Mouse (Mus musculus) lung, embryonic 15.5 days (tissue): ENCODE measurements around the gene Atp5c1. TPM values are rescaled to one million over a fixed set of nuclear protein-coding genes. Genes with fewer than 3 reads are reported as not detected.

Experiments used
- ATAC-seq: fragments of 200-750 bp; cut with Nextera tagmentation; 2 replicates; pipeline ENCODE4 v1.8.0; 2017; ENCODE audit warnings: moderate number of reproducible peaks, borderline replicate concordance; ENCODE audit not compliant: low FRiP score, low TSS enrichment; ENCODE audit errors: extremely low read depth
- H3K27ac ChIP-seq: fragments of 300-500 bp; sonication (generic); 2 replicates; pipeline ENCODE4 v1.5.1; 2015; ENCODE audit warnings: moderate library complexity, mild to moderate bottlenecking, inconsistent platforms
- H3K27me3 ChIP-seq: fragments of 300-500 bp; sonication (generic); 2 replicates; pipeline ENCODE4 v1.6.1; 2015; ENCODE audit warnings: inconsistent platforms
- H3K36me3 ChIP-seq: fragments of 300-500 bp; sonication (generic); 2 replicates; pipeline ENCODE4 v1.6.1; 2015; ENCODE audit warnings: inconsistent platforms
- H3K4me1 ChIP-seq: fragments of 300-500 bp; sonication (generic); 2 replicates; pipeline ENCODE4 v1.6.1; 2015; ENCODE audit warnings: inconsistent platforms
- H3K4me2 ChIP-seq: fragments of 300-500 bp; sonication (generic); 2 replicates; pipeline ENCODE4 v1.6.1; 2015; ENCODE audit warnings: inconsistent platforms, mild to moderate bottlenecking, moderate library complexity
- H3K4me3 ChIP-seq: fragments of 300-500 bp; sonication (generic); 2 replicates; pipeline ENCODE4 v1.5.1; 2015; ENCODE audit warnings: mild to moderate bottlenecking, inconsistent platforms
- H3K9ac ChIP-seq: fragments of 300-500 bp; sonication (generic); 2 replicates; pipeline ENCODE4 v1.6.1; 2015; ENCODE audit warnings: inconsistent platforms
- H3K9me3 ChIP-seq: fragments of 300-500 bp; sonication (generic); 2 replicates; pipeline ENCODE4 v1.6.1; 2016; ENCODE audit warnings: inconsistent platforms
- WGBS: fragments of 180-500 bp; shearing (Covaris S2); methylation state at CpG from one replicate; pipeline ENCODE4 v1.1.7; 2015; 5-methylcytosine and 5-hydroxymethylcytosine counted together
- polyA plus RNA-seq: library from polyadenylated mRNA; unstranded; fragments of >200 nt; fragmentation: Nextera tagmentation; extraction: Ambion mirVana; gene quantifications from 2 replicates; pipeline ENCODE4 v1.2.1, GENCODE M21; 2015

Gene Atp5c1
- 553 and 555 TPM in 2 replicates for polyA plus RNA-seq

DNA sequence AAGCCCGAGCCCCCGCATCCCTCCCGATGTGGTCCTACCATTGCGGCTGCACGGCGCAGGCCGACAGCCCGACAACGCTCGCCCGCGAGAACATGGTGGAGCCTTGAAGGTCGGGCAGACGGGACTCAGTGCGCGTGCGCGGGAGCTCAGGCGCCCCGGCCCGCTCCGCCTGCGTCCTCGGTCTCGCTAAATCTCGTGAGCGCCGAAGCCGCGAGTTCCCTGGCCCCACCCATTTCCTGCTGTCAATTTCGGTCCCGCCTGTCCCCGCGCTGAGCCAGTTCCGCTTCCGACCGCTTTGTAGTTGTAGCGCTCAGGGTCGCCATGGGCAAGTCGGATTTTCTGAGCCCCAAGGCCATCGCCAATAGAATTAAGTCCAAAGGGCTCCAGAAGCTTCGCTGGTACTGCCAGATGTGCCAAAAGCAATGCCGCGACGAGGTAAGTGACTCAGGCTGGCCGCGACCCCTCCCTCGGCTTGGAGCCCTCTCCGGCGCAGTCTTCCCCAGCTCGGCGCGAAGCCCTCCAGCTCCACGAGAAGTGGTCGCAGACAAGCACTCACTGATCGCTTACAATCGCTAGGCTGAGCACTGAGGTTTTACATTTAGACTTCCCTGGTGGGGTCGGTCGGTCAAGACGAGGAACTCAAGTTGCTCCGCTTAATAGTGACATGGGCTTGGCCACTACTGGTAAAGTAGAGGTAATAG is at the start of gene Atp5c1, which contains the start of gene Kin:
Gene Atp5c1 (minus strand): TSS at position 201 of the 701 bp plus-strand sequence.
Gene Kin (plus strand): TSS at position 284 of the 701 bp plus-strand sequence.
- ATAC-seq: peak; percentile 96
- H3K4me1 ChIP-seq: peaks cover 30% of the 10 kb centered on the region

DNA sequence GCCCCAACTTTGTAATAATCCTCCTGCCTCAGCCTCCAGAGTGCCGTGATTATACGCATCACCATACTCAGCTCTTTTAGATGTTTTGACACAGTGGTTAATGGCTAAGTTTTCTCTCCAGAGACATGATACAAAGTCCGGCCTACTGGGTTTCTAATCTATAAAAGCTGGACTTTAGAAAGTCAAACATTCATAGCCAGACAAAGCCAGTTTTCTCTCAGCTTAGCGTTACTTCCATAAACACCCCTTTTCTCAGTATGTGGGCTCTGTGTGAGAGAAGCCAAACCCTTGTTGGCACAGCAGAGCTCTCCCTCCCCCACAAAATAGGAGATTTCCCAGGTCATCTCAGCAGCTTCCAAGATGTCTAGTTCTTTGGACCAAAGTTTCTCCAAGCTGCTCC is 48.3 kb upstream of the Atp5c1 start:
- no peak overlapping the region for H3K9ac ChIP-seq
- H3K27me3 ChIP-seq: no peaks in the 10 kb centered on the region
- WGBS: 80% methylated on average over 4 of the region's 4 CpGs
- H3K4me3 ChIP-seq: no peak overlapping the region
- H3K4me2 ChIP-seq: no peak overlapping the region
- H3K4me1 ChIP-seq: no peaks in the 10 kb centered on the region
- no peak overlapping the region for H3K27ac ChIP-seq
- no peak for ATAC-seq
- H3K9me3 ChIP-seq: no peaks in the 10 kb centered on the region
- no peaks in the 10 kb centered on the region for H3K36me3 ChIP-seq

More for the DNA sequence above, at the start of gene Atp5c1, which contains the start of gene Kin:
- under 1% methylated on average over 61 of the region's 61 CpGs for WGBS
- Histone ChIP-seq H3K27ac (peak within 1 kb of the TSS; percentile 87), H3K36me3 (no peaks in the 10 kb centered on the region; the same call in 1 of the 2 replicates), H3K4me2 (peak within 1 kb of the TSS; percentile 73), H3K27me3 (no peaks in the 10 kb centered on the region), H3K4me3 (peak within 1 kb of the TSS; percentile 82), H3K9ac (peak within 1 kb of the TSS; percentile 98), H3K9me3 (no peaks in the 10 kb centered on the region)

DNA sequence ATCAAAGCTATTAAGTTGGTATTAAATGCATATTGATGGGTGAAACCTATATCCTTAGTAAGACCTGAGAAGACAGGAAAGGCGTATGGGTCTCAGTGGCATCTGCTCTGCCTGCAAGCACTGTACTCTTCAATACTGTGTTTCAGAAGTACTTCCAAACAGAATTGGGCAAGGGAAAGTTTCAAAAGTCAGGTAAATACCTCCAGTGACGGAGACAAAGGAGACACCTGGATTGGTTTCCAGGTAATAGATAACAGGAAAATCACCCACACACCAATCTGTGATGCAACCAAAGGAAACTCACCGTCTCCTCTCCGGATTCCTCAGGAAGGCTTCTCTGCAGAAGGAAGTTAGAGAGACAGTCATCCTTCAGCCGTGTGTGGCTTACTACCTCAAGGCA is 47.2 kb upstream of the Atp5c1 start:
- Histone ChIP-seq H3K4me2 (no peak overlapping the region), H3K36me3 (no peaks in the 10 kb centered on the region), H3K9ac (no peak overlapping the region), H3K4me3 (no peak overlapping the region), H3K27me3 (no peaks in the 10 kb centered on the region), H3K27ac (no peak overlapping the region), H3K9me3 (no peaks in the 10 kb centered on the region), H3K4me1 (no peaks in the 10 kb centered on the region)
- no peak for ATAC-seq
- 85% methylated on average over 5 of the region's 5 CpGs for WGBS

DNA sequence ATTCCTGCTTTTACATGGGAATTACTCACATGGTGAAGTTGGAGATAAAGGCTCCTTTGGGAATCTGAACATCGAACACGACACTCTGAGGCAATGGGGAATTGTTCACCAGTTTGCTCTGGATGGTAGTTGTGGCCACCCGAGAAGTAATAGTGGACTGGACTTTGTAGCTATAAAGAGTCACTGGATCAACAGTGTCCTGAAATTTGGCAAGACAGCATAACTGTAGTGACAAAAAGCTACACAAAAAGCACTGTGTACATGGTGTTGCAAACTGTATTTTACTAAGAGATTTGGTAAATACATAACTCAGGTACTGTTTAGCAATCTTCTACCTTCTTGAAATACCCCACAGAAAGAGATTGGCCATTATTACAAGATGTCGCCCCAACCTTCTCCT is 45.8 kb upstream of the Atp5c1 start:
- Histone ChIP-seq H3K9me3 (no peaks in the 10 kb centered on the region), H3K9ac (no peak overlapping the region), H3K4me1 (no peaks in the 10 kb centered on the region), H3K4me2 (no peak overlapping the region), H3K36me3 (no peaks in the 10 kb centered on the region), H3K27me3 (no peaks in the 10 kb centered on the region), H3K4me3 (no peak overlapping the region), H3K27ac (no peak overlapping the region)
- ATAC-seq: no peak
- 92% methylated on average over 4 of the region's 4 CpGs for WGBS

DNA sequence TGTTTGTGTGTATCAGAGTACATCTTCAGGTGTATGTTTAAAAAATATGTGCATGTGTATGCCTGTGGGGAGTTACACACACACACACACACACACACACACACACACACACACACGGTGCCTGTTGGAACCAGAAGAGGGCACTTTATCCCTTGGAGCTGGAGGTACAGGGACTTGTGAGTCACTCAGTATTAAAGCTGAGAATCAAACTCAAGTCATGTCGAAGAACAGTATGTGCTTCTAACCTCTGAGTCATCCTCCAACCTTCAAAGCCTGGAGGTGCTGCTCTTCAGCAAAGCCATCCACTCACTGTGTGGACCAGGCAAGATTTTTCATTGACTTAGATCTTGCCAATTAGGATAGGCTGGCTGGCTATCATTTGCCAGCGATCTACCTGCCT is 41.5 kb upstream of the Atp5c1 start:
- H3K9ac ChIP-seq: no peak overlapping the region
- H3K4me2 ChIP-seq: no peak overlapping the region
- H3K27ac ChIP-seq: no peak overlapping the region
- no peaks in the 10 kb centered on the region for H3K9me3 ChIP-seq
- ATAC-seq: no peak
- H3K36me3 ChIP-seq: no peaks in the 10 kb centered on the region
- 75% methylated on average over 3 of the region's 3 CpGs for WGBS
- H3K4me1 ChIP-seq: no peaks in the 10 kb centered on the region
- no peak overlapping the region for H3K4me3 ChIP-seq
- H3K27me3 ChIP-seq: no peaks in the 10 kb centered on the region

DNA sequence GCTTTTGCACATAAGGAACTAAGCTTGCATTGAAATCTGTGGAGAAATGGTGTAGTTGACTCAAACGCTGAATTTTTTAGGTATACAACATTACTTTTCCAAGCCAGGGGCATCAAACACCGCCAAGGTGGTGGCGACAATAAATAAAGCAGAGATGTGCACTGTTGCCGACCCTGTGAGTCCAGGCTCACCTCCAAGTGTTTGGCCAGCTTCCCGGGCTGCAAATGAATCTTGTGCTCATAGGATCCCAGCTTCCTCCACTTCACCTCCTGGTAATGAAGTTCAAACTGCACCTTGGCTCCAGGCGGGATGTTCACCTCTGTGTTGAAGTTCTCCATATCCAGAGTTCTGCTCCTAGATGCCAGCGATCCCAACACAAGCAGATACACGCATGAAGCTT is 39.0 kb upstream of the Atp5c1 start:
- H3K4me1 ChIP-seq: no peaks in the 10 kb centered on the region
- no peak overlapping the region for H3K4me2 ChIP-seq
- H3K36me3 ChIP-seq: no peaks in the 10 kb centered on the region
- H3K9ac ChIP-seq: no peak overlapping the region
- H3K27me3 ChIP-seq: no peaks in the 10 kb centered on the region
- 76% methylated on average over 8 of the region's 8 CpGs for WGBS
- H3K4me3 ChIP-seq: no peak overlapping the region
- ATAC-seq: no peak
- no peaks in the 10 kb centered on the region for H3K9me3 ChIP-seq
- H3K27ac ChIP-seq: no peak overlapping the region

DNA sequence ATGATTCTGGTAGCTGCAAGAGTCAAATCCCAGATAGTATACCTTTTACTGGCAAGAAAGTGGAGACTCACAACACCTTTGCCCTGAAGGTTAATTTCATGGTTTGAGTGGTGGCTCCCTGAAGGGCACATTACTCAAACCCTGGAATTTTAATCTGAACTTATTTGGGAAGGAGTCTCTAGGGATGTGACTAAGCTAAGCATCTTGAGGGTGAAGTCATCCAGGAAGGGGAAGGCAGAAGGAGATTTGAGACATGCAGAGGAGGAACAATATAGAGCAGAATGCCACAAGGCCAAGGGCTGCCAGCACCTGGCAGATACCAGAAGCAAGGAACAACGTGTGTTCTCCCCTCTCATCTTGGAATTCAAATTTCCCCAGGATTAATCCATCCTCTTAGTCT is 38.4 kb upstream of the Atp5c1 start:
- no peak overlapping the region for H3K27ac ChIP-seq
- no peak overlapping the region for H3K4me2 ChIP-seq
- H3K27me3 ChIP-seq: no peaks in the 10 kb centered on the region
- no peak for ATAC-seq
- no peak overlapping the region for H3K4me3 ChIP-seq
- no peaks in the 10 kb centered on the region for H3K4me1 ChIP-seq
- H3K36me3 ChIP-seq: no peaks in the 10 kb centered on the region
- H3K9ac ChIP-seq: no peak overlapping the region
- WGBS: 47% methylated on average over 1 of the region's 1 CpGs
- no peaks in the 10 kb centered on the region for H3K9me3 ChIP-seq

DNA sequence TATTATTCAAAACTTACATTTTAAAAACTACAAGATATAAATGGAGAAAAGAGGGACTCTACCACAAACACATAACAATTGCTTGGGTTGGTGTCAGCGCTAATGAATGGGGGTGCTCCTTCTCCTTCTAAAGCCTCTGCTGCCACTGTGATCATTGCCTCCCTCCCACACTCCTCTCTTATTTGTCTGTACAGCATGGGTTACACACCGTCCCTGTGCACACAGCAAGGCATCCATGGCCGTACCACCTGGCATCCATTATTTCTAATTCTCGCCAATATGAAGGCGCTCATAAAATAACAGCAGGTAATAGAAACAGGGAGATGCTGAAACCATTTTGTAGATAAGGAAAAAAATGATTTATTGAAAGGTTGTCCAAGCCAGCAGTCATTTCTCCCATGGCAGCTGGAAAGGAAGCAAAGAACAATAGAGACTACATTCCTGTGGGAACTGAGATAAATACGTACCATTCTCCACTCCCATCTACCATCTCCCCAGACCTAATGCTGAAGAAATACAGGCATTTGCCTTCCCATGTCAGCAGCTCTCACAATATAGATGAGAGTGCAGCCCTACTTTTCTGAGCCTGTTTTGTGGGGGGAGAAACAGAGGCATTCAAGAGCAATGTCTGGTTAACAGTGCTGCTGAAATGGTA is 28.4 kb upstream of the Atp5c1 start:
- H3K27me3 ChIP-seq: no peaks in the 10 kb centered on the region
- no peak for ATAC-seq
- H3K27ac ChIP-seq: no peak overlapping the region
- no peak overlapping the region for H3K4me2 ChIP-seq
- H3K9me3 ChIP-seq: no peaks in the 10 kb centered on the region
- H3K9ac ChIP-seq: no peak overlapping the region
- no peaks in the 10 kb centered on the region for H3K36me3 ChIP-seq
- H3K4me1 ChIP-seq: no peaks in the 10 kb centered on the region
- no peak overlapping the region for H3K4me3 ChIP-seq
- 68% methylated on average over 6 of the region's 6 CpGs for WGBS

DNA sequence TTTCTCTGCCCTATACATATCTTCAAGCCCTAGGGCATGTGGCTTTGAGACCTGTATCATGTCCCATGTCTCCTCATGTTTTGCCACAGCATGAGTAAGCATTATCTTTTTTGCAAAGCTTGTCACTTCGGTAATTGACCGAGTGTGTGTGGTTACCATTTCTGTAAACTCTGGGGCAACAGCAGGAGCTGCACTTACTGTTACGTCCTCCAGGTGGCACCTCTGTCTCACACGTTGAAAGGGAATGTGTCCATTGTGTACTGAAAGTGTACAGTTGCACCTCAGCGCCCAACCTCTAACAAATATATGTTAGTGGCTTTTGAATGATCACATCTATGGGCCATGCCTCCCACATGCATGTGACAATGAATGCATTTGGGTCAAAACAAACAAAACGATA is 20.9 kb upstream of the Atp5c1 start:
- ATAC-seq: no peak
- Histone ChIP-seq H3K4me1 (no peaks in the 10 kb centered on the region), H3K4me2 (no peak overlapping the region), H3K9ac (no peak overlapping the region), H3K4me3 (no peak overlapping the region), H3K27ac (no peak overlapping the region), H3K36me3 (no peaks in the 10 kb centered on the region), H3K27me3 (no peaks in the 10 kb centered on the region), H3K9me3 (no peaks in the 10 kb centered on the region)
- WGBS: 37% methylated on average over 6 of the region's 6 CpGs

DNA sequence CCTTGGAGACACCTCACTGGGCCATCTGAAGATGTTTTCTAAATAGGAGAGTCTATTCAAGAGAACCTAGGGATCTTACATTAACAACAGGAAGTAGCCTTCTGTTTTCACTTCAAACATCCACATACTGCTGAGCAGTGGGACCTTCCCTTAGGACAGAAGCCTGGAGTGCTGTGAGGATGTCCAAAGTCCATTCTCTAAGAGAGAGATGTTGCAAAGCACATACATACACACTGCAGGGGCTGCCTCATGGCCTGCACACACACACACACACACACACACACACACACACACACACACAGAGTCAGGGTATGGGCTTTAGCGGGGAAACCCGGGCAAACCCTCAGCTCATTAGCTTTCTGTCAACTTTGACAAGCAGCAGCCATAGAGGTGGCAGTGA is 20.2 kb upstream of the Atp5c1 start:
- H3K4me2 ChIP-seq: no peak overlapping the region
- H3K36me3 ChIP-seq: no peaks in the 10 kb centered on the region
- ATAC-seq: no peak
- no peak overlapping the region for H3K4me3 ChIP-seq
- H3K4me1 ChIP-seq: no peaks in the 10 kb centered on the region
- 52% methylated on average over 2 of the region's 2 CpGs for WGBS
- no peaks in the 10 kb centered on the region for H3K27me3 ChIP-seq
- H3K9me3 ChIP-seq: no peaks in the 10 kb centered on the region
- no peak overlapping the region for H3K27ac ChIP-seq
- no peak overlapping the region for H3K9ac ChIP-seq

DNA sequence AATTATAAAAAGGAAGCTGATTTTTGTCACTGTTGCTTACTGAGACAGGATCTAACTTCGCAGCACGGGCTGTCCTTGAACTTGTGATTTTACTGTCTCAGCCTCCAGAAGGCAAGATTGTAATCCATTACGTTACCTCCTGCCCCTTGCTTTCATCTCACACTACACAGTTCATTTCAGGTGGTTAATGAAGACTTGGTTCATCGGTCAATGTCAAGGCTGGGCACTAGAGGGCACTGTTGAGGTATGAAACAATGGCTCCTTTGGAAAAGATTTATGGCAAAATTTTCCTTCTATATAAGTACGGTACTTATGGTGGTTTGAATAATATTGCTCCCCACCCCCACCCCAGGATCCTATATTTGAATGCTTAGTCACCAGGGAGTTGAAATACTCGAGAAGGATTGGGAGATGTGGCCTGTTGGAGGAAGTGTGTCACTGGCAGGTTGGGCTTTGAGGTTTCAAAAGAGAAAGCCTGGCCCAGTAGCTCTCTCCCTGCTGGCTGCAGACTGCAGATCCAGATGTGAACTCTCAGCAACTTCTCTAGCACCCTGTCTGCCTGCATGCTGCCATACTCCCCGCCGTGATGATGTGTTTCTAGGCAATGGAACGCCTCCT is 18.4 kb upstream of the Atp5c1 start:
- Histone ChIP-seq H3K9ac (no peak overlapping the region), H3K27me3 (no peaks in the 10 kb centered on the region)

More for the DNA sequence above, 18.4 kb upstream of the Atp5c1 start:
- Histone ChIP-seq H3K27ac (no peak overlapping the region), H3K36me3 (no peaks in the 10 kb centered on the region), H3K4me1 (no peaks in the 10 kb centered on the region), H3K4me3 (no peak overlapping the region), H3K9me3 (no peaks in the 10 kb centered on the region), H3K4me2 (no peak overlapping the region)
- no peak for ATAC-seq
- 23% methylated on average over 9 of the region's 9 CpGs for WGBS
